Mouse (Mus musculus) small intestine, adult 2 months (tissue): Measurements from ENCODE around the gene Tmem37.

Source experiments
- CTCF ChIP-seq: fragments of 200-500 bp; IDR thresholded peaks from 2 replicates; pipeline ENCODE4 v1.5.1; 2012; ENCODE audit warnings: low read depth, mild to moderate bottlenecking, control low read depth, inconsistent platforms, low read length, moderate library complexity, mixed read lengths; ENCODE audit not compliant: insufficient replicate concordance, insufficient read length; ENCODE audit errors: extremely low read depth
- POLR2A ChIP-seq: fragments of 200-500 bp; IDR thresholded peaks from 2 replicates; pipeline ENCODE4 v1.6.1; 2012; ENCODE audit warnings: low read depth, mild to moderate bottlenecking, control low read depth, inconsistent platforms, low read length, moderate library complexity

DNA sequence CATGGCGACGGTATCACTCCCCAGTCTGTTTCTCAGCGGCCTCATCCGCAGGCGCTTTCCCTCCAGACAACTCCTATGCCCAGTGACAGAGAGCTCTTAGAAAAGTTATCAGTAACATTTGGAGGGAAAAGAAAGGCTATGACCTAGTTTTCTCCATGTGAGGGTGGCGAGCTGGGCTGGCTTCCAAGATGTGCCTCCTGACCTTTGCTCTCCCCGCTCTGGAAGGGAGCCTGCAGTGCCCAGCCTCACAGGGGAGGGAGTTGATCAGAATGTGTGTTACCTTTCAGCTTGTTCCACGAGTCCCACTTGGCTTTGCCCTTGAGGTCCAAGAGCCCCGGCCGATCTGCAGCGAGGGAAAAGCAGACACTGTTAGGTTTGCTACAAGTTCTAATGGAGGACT lies 42.2 kb upstream of the Tmem37 start:
- TF ChIP-seq CTCF (no peak), POLR2A (no peak)
